Mouse (Mus musculus) ovary, postnatal 10 days (tissue): ENCODE data around the gene Csnk1e.
"Not testable (repeated sequence)": the region's sequence is repeated elsewhere in the genome, so short reads cannot be mapped to it uniquely, and the experiment has no call there.

Source experiments
- DNase-seq: peaks from one replicate; pipeline ENCODE4 v3.0.0; 2022; ENCODE audit warnings: low spot score

The Csnk1e gene

DNA sequence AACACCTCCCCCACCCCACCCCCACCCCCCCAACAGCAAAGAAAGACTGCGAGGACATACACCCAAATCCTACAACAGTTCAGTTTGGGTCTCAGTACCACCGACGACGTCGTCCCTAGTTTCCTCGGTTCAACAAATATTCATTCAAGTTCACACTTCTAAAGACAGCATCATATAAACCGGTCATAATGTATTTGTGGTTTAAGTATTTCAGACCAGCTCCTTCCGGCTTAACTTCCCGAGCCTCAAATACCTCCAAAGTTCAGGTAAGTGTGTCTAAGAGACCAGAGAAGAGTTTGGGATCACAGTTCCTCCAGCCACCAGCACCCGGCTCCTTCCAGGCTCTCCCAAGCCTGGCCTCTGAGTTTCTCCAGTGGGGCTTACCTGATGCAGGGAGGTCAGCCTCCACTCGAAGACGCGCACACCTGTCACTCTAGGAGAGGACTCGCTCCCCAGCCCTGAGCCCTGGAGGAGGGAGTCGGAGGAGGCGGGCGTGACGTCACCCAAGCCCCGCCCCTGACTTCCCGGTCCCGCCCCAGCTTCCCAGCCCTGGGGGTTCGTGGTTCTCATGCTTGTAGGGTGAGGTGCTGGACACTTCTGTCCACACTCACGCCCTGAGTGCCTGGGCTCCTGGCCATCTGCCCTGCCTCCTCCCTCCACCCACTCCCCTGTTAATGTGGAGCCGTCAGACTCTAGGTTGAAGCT, at the start of gene Csnk1e:
Gene Csnk1e (minus strand): TSS at position 461 of the 705 bp plus-strand sequence.
- DNase-seq = no peak

DNA sequence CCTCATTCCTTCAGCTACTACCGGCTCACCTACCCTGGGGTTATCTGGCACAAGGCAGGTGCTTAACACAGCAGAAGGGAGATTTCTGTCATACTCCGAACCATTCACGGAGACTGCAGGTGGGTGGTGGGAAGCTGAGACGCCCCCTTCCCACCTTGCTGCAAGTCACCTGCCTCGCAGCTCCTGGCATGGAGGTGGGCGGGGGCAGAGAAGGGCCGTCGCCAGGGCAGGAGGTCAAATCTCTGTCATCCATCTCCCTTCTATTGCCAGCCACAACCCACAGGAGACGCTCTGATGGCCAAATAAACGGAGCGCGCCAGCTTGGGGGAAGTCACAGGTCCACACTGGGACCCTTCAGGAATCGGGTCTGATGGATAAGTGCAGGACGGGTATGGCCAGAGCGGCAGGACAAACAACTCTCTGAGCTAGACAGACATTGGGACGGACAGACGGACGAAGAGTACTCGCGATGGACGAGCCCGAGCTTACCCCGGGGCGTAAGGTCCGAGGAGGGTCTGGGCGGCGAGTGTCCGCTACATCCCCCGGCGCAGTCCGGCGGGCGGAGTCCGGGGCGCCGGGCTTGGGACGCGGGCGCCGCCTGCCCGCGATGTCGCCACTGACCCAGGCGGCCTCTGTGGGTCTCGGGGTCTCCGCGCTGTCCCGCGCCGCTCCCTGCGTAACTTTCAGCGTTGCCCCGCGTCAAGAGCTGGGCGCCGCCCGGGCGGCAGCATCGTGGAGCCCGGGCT, 49.5 kb upstream of the Csnk1e start, which contains the start of gene Kcnj4:
Gene Kcnj4 (minus strand): TSS at position 535 of the 746 bp plus-strand sequence.
- DNase-seq = no peak

DNA sequence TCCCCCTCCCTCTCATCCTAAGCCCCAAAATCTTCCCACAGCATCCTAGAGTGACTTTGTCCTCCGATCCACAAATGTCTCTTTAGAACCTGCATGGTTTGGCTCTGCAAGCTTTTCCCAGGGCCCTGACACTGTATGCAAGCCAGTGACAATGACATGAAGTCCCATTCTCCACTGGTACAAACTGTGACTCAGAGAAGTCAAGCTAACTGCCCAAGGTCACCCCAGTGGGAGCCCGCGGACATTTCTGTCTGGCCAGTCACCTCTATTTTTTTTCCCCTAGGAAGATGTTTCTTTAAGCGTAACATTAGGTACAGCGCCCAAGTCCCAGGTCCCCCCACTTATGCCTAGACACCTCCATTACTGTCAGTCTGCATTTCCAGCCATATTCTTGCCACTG, 48.1 kb upstream of the Csnk1e start:
- DNase-seq = no peak

DNA sequence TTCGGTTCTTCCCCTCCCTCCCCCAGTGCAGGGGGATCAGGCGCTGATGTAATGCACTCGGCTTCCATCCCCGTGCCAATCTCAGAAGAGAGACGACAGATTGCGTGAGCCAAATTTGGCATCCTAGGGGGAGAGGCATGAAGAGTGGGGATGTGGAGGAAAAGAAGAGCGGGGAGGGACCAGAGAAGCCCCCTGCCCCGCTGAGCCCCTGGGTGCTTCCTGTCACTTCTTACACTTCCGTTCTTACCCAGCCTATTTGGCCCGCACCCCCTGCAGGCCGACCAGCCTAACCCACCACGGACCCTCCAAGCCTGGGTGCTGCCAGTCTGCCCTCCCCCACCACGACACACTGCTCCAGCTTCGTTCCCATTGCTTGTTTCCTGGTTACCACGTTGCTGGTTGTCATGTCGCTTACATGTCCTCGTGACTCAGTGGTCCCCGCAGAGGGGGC, 47.5 kb upstream of the Csnk1e start:
- no peak for DNase-seq

DNA sequence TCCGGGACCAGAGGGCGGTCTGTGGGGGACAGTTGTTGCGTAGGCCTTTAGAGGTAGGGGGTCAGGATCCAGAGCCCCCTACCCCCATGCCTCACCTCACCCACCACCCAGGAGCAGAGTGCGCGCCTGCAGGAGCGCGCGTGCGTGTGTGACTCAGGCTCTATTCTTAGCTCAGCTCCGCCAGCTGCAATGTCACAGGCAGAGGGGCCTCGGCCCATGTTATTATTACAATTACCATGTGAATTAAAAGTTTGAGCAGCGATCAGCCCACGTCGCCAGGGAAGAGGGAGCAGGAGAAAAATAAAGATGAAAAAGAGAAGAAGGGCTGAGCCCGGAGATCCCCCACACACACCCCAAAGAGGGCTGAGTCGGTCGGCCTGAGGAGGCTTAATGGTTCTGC, 44.7 kb upstream of the Csnk1e start:
- no peak for DNase-seq

DNA sequence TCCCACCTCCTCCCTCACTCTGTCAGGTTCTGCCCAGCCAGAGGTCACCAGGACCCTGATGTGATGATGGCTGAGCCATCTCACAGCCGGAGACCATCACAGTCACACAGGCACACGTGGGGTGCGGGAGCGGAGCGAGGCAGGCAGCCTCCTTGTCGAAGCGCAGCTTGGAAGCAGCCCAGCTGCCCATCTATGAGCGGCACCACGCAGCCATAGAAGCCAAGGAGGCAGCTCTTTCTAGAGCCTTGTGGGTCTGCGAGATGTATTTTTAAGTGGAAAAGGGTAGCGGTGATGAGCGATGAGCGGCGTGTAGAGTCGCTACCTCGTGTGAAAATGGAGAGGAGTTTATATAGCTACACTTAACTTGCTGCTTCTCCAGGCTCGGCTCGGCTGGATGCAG, 38.2 kb upstream of the Csnk1e start:
- no peak for DNase-seq

DNA sequence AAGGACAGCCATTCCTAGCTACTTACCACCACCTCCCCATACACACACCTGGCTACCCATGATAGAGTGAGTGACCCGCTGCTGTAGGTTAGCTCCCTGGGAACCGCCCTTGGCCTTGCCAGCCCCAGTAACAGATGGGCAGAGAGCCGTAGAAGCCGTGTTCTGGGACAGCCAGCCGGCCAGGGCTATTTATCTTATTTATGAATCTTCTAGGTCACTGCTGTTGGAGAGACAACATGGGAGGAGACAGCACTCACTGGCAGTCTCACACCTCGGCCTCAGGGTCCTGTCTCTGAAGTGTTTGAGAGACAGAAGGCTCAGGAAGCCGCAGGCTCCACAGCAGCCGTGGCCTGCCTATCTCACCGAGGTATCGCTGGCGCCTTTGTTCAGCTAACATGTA, 34.1 kb upstream of the Csnk1e start:
- DNase-seq = no peak

DNA sequence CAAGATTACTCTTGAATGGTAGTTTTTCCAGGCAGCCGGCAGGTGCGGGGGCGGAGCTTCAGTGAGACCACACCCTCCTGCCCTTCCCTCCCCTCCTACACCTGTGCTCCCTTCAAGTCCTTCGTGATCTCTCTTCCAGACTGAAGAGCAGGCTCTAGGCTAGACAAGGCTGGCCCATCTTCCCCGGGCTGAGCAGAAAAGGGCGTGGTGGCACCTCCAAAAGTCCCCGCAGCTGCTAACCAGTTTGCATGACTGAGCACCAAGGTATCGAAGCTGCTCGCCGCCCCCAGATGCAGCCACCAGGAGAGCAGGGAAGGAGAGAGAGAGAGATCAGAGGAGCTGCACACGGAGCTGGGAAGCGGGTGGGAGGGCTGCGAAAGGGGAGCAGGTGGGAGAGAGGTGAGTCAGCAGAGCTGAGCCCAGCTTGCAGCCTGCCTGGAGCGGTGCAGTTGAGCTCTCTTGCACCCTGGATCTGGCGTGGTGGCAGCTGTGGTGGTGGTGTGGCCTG, 25.9 kb upstream of the Csnk1e start:
- DNase-seq = no peak

DNA sequence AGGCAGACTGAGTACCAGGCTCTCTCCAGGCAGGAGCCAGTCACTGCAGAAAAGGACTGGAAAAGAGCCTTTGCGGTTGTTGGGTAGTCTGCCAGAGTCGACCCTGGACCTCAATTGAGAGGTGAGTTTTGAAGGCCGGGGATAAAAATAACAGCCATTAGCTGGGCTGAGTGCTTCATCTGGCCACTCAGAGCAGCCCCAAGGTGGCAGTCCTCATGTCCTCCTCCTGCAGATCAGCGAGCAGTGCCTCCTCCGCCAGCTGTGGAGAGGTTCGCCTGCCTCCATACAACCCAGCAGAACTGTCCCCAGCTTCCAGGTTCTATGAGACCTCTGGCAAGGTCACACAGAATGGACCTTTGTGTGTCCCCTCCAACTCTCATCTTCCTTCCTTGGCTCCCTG, 21.9 kb upstream of the Csnk1e start:
- DNase-seq = no peak

DNA sequence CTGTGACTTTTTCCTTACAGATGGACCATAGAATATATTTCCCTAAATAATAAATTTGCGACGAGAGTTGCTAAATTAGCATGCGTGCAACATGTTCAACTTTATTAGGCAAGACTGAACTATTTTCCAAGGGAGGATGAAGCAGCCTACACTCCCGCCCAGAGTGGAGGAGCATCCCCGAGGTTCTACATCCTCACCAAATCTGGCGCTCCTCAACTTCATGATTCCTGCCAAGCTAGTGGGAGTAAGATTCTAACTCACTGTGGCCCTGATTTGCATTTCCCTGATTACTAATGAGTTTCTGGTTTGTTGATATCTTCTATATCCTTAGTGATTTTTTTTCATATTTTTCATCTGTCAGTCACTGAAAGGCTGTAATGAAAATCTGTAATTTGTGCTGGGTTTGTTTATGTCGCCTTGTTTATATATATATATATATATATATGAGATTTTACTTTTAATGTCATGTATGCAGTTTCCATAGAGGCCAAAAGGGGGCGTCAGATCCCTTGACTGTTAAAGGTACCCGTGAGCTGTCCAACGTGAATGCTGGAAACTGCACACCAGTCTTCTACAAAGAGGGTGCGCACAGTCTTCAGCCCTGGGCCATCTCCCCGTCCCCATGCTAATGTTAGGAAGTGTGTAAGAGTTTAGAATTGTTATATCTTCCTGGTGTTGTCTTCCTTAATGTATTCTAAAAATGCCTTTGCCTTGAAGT, 18.4 kb upstream of the Csnk1e start:
- DNase-seq = no peak

DNA sequence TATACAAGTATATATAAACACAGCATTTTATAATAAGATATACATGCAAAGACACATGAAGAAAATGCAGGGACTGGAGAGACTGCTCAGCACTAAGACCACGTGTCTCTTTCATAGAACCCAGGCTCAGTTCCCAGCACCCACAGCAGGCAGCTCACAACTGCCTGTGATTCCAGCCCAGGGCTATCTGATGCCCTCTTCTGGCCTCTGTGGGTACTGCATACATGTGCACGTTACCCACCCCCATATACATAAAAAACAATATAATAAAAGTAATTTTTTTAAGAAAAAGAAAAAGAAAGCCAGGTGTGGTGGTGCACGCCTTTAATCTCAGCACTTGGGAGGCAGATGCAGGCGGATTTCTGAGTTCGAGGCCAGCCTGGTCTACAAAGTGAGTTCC, 17.7 kb upstream of the Csnk1e start:
- no peak for DNase-seq

DNA sequence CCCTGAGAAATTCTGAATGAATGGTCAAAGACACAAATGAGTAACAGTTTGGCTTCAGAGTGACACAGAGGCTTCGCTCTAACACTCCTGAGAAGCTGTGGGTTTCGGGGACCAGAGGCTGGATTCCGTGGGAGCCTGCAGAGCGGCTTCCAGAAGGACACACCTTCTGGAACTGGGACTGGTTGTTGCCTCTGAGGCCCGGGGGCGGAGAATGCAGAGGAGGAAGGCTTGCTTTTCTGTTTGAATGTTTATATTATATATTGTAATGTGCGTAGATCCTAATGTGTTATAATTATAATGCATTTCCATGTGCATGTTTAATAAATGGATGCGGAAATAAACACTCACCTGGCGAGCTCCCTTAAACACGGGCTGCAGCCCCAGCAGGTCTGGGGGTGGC, 15.7 kb upstream of the Csnk1e start:
- no peak for DNase-seq

DNA sequence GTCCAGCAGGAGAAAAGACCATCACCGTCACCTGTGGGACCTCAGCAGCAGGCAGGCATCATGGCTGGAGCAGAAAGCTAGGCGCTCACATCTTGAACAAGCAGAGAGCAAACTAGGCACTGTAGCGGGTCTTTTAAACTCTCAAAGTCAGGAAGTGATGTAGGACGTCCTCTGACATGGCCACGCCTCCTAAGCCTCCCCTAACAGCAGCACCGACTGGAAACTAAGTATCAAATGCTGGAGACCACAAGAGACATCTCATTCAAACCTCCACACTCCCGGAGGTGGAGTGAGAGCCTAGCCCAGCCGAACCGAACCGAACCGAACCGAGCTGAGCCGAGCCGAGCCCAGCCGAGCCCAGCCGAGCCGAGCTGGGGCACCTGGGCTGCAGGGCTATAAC, 15.2 kb upstream of the Csnk1e start:
- no peak for DNase-seq

DNA sequence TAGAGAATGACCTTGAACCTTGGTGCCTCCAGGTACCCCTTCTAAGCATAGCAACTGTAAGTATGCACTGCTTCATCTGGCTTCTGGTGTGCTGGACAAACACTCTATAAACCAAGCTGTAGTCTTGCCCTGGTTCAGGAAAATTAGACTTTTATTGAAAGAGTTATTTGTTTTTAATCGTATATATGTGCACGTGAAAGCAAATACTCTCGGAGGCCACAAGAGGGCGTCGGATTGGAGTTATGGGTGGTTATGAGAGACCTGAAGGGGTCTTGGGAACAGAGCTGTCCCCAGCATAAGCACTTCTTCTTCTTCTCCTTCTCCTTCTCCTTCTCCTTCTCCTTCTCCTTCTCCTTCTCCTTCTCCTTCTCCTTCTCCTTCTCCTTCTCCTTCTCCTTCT, 14.2 kb upstream of the Csnk1e start:
- DNase-seq = no peak

DNA sequence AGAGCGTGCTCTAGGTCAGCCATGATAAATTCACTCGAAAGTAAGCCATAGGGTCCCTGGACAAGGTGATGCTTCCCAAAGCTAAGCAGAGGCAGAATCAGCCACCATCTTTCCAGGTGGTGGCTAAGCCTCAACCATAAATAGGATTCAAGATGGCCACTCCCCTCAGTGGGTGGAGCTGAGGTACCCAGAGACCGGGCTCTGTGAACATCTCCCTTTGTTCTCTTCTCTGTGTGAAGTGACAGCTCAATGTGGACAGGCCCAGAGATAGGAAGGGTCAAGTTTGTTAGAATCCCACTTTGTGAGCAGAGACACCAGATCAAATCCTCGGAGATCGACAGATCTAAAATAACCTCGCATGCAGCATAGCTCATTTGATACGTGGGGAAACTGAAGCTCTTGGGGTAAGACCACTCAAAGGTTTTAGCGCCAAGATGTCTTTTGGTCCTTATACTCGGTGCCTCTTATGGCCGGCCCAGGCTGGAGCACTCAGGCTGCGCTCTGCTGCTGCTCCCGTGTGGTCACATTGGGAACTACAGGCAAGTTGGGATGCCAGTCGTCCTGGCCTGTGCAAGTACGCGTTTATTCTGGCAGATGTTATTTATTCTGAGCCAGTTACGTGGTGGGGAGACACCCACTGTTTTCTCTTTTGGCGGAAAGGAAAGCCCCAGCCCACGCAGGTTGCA, 11.4 kb upstream of the Csnk1e start:
- peak; percentile 83 for DNase-seq

DNA sequence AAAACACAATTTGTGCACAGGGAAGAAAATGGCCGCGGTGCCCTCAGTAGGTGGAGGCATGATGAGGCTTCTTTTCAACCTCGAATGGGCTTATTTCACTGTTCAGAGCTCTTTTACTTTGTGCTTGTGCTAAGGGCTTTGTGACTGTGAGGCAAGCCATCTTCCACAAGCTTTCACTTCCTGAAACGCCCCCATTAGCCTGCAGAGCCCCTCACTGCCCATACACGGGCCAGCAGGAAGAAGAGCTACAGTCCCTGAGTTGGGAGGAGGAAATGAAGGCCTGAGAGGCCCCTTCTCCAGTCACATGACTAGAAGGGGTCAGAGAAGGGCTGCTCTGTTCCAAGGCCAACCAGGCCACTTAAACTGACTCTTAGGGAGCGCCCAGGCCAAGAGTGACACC, 1.2 kb upstream of the Csnk1e start:
- no peak for DNase-seq

DNA sequence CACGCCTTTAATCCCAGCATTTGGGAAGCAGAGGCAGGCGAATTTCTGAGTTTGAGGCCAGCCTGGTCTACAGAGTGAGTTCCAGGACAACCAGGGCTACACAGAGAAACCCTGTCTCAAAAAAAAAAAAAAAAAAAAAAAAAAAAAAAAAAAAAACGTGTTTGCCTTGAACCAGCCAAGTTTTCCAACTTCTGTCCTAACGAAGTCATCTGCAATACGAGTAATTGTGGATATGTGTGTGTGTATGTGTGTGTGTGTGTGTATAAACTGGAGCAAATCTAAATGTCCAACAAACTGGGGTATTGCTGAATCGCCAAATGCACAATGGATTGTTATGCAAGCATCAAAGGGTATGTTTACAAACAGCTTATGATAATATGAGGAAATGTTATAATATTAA, 738 bp upstream of the Csnk1e start:
- DNase-seq = not testable (repeated sequence)

DNA sequence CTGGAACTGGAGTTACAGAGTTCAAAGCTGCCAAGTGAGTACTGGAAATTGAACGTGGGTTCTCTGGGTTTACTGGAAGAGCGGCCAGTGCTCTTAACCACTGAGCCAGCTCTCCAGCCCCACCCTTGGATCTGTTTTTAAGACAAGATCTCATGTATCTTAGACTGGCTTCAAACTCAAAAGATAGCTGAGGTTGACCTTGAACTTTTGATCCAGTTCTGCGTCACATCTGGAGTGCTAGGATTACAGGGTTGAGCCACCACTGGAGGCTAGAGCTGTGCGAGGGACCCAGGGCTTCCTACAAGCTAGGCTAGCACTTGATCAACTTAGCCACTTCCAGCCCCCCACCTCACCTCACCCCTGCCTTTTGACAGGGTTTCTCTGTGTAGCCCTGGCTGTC, 1.5 kb downstream of the Csnk1e start:
- DNase-seq = no peak

DNA sequence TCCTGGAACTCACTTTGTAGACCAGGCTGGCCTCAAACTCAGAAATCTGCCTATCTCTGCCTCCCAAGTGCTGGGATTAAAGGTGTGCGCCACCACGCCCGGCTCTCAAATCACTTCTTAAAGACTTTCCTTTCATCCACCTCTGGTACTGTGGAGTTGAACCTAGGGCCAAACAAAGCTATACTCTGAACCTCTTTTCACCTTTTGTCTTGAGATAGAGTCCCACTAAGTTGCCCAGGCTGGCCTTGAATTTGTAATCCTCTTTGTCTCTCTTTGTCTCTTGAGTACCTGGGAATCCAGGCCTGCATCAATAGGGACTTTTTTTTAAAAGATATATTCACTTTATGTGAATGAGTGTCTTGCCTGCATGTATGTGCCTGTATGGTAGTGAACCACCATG, 7.3 kb downstream of the Csnk1e start:
- no peak for DNase-seq

DNA sequence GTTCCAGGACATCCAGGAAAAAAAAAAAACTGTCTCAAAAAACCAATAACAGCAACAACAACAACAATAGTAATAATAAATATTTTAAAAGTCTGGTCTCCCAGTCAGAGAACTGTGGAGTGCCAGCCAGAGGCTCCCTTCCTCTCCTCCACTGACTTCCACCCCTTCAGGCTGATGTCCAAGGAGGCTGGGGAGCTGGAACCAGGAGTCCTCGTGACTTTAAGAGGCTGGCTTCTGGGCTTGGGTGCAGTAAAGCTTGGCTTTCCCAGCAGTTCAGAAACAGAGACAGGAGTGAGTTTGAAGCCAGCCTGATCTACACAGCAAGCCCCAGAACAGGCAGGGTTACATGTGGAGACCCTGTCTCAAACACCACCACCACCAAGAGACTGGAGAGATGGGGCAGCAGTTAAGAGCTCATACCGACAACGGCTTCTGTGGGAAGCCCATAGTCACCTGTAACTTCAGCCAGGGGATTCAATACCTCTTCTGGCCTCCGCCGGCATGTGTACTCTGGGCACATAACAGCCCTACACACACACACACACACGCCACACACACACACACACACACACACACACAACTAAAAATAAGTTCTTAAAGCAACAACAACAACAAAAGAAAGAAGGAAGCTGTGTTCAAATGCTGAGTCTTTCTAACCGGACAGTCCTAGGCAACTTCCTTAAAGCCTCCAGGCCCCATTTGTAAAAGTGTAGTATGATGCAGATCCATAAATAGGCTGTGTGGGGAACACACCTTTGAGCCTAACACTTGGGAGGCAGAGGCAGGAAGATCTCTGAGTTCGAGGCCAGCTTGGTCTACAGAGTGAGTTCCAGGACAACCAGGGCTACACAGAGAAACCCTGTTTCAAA, 9.3 kb downstream of the Csnk1e start:
- no peak for DNase-seq

DNA sequence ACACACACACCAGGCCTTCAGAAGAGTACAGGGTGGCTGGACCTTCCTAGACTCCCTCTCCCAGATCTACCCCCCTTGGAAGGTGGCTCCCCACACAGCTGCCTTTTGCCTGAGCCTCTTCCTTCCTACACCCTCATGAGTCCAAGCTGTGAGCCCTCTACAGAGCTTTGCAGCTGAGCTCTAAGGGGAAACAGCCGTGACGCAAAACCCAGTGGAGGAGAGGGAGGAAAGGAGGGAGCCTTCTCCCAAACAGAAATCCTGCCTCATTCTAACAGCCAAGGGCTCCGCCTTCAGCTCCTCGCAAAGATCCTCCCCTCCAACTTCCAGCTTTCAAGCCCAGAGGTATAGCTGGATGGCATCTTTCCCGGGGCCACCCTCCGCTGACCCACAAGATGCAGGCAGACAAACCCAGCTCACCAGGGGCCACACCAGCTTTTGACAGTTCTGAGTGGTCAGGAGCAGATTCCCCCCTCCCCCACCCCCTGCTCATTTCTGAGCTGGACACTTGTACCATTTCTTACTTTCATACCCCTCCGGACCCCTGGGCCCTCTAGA, 11.4 kb downstream of the Csnk1e start:
- DNase-seq = no peak
